Mouse (Mus musculus): ENCODE measurements around the gene Vdac2. TPM values are rescaled to one million over a fixed set of nuclear protein-coding genes. Genes with fewer than 3 reads are reported as not detected.

Gene Vdac2
- polyA plus RNA-seq, 2 experiments, result 80.9 to 126 TPM

DNA sequence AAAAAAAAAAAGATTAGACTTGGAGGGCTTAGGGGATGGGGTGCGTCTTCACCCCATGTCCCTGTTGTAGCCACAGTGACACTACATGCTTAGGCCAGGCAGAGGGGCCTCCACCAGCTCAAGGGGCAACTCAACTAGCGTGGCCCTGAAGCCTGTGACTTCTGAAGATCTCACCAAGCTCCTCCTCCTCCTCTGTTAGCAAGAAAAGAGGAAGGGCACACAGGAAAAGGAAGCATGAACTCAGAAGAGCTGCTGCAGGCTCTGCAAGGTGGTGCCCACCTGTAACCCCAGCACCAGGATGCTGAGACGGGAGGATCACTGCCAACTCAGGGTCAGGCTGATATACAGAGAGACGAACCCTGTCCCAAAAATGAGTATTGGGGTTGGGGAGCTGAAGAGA, 13.7 kb upstream of the Vdac2 start:
- DNase-seq (ENCODE audit: low read depth in 3 of 3, low spot score in 3 of 3) (no peak), ATAC-seq (ENCODE audit: insufficient read depth) (no peak)
- no peaks in the 10 kb centered on the region for H3K36me3 ChIP-seq (replicated peaks; ENCODE audit: control insufficient read depth, insufficient read depth, low read depth)
- WGBS (ENCODE audit: insufficient replicate concordance), result 56% methylated on average over 4 of the region's 4 CpGs
- H3K4me2 ChIP-seq (ENCODE audit: low read depth), result no peak overlapping the region
- no peak overlapping the region for H3K9ac ChIP-seq (replicated peaks)
- H3K27ac ChIP-seq, result no peak overlapping the region
- no peak for TF ChIP-seq EP300 (IDR thresholded peaks at IDR 0.05; ENCODE audit: low read depth)
- no peak for TF ChIP-seq CTCF (IDR thresholded peaks at IDR 0.05; ENCODE audit: low read depth)
- peaks cover 15 to 28% of the 10 kb centered on the region in 2 experiments for H3K4me1 ChIP-seq (replicated peaks; ENCODE audit: control insufficient read depth in 2 of 2, insufficient read depth in 2 of 2, low read length in 1 of 2)
- H3K4me3 ChIP-seq (ENCODE audit: insufficient read depth in 1 of 2, low read depth in 2 of 2, low read length in 2 of 2), result no peak overlapping the region
- no peaks in the 10 kb centered on the region for H3K27me3 ChIP-seq (ENCODE audit: control insufficient read depth, insufficient read depth, low read length)
- no peaks in the 10 kb centered on the region for H3K9me3 ChIP-seq (ENCODE audit: control insufficient read depth, low read length)

DNA sequence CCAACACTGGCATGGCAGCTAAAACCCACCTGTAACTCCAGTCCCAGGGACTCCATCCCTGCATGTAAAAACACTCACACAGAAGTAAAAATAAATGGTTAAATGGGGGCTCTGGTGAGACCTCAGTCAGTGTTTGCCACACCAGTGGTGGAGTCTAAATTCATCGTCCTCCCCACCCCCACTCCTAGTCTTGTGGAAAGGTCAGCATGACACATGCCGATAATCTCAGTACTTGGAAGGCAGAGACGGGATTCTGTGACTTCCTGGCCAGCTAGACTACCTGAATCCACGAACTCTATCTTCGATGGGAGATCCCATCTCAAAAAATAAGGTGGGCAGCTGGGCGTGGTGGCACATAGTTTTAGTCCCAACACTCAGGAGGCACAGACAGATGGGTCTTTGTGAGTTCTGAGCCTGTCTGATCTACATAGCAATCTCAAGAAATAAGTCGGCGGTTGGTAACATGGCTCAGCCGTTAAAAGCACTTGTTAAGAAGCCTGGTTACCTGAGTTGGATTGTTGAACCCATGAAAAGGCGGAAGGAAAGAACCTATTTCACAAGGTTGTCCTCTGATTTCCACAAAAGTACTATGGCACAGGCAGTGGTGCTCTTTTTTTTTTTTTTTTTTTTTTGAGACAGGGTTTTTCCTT, 13.2 kb upstream of the Vdac2 start:
- H3K9ac ChIP-seq (replicated peaks), result no peak overlapping the region
- H3K27ac ChIP-seq, result no peak overlapping the region
- H3K9me3 ChIP-seq (ENCODE audit: control insufficient read depth, low read length), result no peaks in the 10 kb centered on the region
- no peak for DNase-seq (ENCODE audit: low read depth in 3 of 3, low spot score in 3 of 3)
- H3K36me3 ChIP-seq (replicated peaks; ENCODE audit: control insufficient read depth, insufficient read depth, low read depth), result no peaks in the 10 kb centered on the region
- no peak overlapping the region for H3K4me3 ChIP-seq (ENCODE audit: insufficient read depth in 1 of 2, low read depth in 2 of 2, low read length in 2 of 2)
- no peak for TF ChIP-seq EP300 (IDR thresholded peaks at IDR 0.05; ENCODE audit: low read depth)
- TF ChIP-seq CTCF (IDR thresholded peaks at IDR 0.05; ENCODE audit: low read depth), result no peak
- H3K4me1 ChIP-seq (replicated peaks; ENCODE audit: control insufficient read depth in 2 of 2, insufficient read depth in 2 of 2, low read length in 1 of 2), result peaks cover 11 to 23% of the 10 kb centered on the region in 2 experiments
- no peak for ATAC-seq (ENCODE audit: insufficient read depth)
- WGBS (ENCODE audit: insufficient replicate concordance), result 57% methylated on average over 10 of the region's 10 CpGs
- no peak overlapping the region for H3K4me2 ChIP-seq (ENCODE audit: low read depth)
- no peaks in the 10 kb centered on the region for H3K27me3 ChIP-seq (ENCODE audit: control insufficient read depth, insufficient read depth, low read length)

DNA sequence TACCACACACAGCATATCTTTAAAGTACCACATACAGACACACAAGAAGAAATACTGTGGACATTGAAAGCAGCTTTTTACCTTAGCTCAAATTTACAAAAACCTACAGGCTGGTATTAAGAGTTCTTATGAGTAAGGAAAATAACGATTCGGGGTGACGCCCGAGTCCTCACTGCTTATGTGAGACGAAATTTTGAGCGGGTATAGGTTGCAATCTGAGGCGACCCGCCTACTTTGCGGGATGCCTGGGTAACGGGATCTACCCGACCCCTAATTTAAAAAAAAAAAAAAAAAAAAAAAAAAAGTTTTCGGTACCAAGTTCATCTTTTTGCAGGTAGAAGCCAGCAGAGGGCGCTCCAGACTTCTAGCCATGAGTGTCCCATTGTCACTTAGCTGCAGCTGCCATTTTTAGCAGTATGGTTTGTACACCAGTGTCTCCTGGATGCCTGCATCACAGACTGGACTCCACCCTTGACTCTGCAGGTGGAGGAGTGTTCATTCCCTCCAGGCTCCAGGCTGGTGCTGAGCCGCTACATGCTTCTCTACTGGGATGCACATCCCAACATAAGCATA, 12.4 kb upstream of the Vdac2 start:
- Histone ChIP-seq H3K27ac (no peak overlapping the region), H3K27me3 (ENCODE audit: control insufficient read depth, insufficient read depth, low read length) (no peaks in the 10 kb centered on the region), H3K9ac (replicated peaks) (peak overlapping the region; percentile 27; the same call in 1 of the 2 replicates), H3K4me2 (ENCODE audit: low read depth) (peak overlapping the region; percentile 39), H3K4me1 (replicated peaks; ENCODE audit: control insufficient read depth in 2 of 2, insufficient read depth in 2 of 2, low read length in 1 of 2) (peaks cover 10 to 16% of the 10 kb centered on the region in 2 experiments), H3K4me3 (ENCODE audit: insufficient read depth in 1 of 2, low read depth in 2 of 2, low read length in 2 of 2) (no peak overlapping the region), H3K36me3 (replicated peaks; ENCODE audit: control insufficient read depth, insufficient read depth, low read depth) (no peaks in the 10 kb centered on the region), H3K9me3 (ENCODE audit: control insufficient read depth, low read length) (no peaks in the 10 kb centered on the region)
- peak; percentile 65 for ATAC-seq (ENCODE audit: insufficient read depth)
- peak; percentile 85 for TF ChIP-seq CTCF (IDR thresholded peaks at IDR 0.05; ENCODE audit: low read depth)
- 0 out of 2 replicates have a peak, but pooled peaks have one; percentile 8 for TF ChIP-seq EP300 (IDR thresholded peaks at IDR 0.05; ENCODE audit: low read depth)
- 18% methylated on average over 14 of the region's 14 CpGs for WGBS (ENCODE audit: insufficient replicate concordance)
- DNase-seq (ENCODE audit: low read depth in 3 of 3, low spot score in 3 of 3), result peak; percentile 67 to 75 (median 71)

DNA sequence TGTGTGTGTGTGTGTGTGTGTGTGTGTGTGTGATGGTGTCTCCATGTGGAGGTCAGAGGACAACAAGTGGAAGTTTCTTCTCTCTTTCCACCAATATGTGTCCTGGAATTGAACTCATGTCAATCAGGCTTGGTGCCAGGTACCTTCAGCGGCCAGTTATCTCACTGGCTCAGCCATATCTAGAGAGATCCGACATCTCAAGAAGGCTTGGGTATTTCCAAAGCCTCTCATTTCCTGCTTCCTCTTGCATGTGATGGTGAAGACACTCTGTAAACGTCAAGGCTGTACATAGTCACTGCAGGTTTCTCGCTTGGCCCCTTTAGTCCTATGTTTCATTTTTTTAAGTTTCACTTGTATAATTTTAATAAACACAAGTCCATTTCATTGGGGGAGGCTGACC, 11.8 kb upstream of the Vdac2 start:
- H3K4me1 ChIP-seq (replicated peaks; ENCODE audit: control insufficient read depth in 2 of 2, insufficient read depth in 2 of 2, low read length in 1 of 2), result peaks cover 10 to 16% of the 10 kb centered on the region in 2 experiments
- H3K9ac ChIP-seq (replicated peaks), result peak overlapping the region; percentile 40; the same call in 1 of the 2 replicates
- H3K27me3 ChIP-seq (ENCODE audit: control insufficient read depth, insufficient read depth, low read length), result no peaks in the 10 kb centered on the region
- no peaks in the 10 kb centered on the region for H3K36me3 ChIP-seq (replicated peaks; ENCODE audit: control insufficient read depth, insufficient read depth, low read depth)
- H3K9me3 ChIP-seq (ENCODE audit: control insufficient read depth, low read length), result no peaks in the 10 kb centered on the region
- H3K27ac ChIP-seq, result peak overlapping the region; percentile 16
- peak overlapping the region; percentile 4; the same call in 1 of the 2 replicates for H3K4me2 ChIP-seq (ENCODE audit: low read depth)
- 27% methylated on average over 4 of the region's 4 CpGs for WGBS (ENCODE audit: insufficient replicate concordance)
- ATAC-seq (ENCODE audit: insufficient read depth) (peak; percentile 46), DNase-seq (ENCODE audit: low read depth in 3 of 3, low spot score in 3 of 3) (peak in 1 of 3 experiments; percentile 37)
- TF ChIP-seq EP300 (IDR thresholded peaks at IDR 0.05; ENCODE audit: low read depth) (no peak), CTCF (IDR thresholded peaks at IDR 0.05; ENCODE audit: low read depth) (no peak)
- H3K4me3 ChIP-seq (ENCODE audit: insufficient read depth in 1 of 2, low read depth in 2 of 2, low read length in 2 of 2), result no peak overlapping the region

DNA sequence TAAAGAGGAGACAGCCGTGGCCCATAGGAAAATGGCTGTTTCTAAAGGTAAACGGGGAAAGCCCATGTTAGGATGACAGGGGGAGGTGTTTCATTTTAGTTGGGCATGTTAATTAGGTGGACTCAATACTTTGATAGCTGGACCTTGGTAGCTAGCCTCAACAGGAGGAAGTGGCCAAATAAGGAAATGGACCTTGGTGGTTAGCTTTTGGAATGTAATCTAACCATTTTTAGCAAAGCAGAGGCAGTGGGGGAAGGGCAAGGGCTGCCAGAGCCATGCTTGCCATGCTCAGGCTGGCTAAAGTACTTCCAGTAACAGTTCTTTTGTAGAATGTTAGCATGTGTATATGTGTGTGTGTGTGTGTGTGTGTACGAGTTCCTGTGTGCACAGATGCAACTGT, 11.2 kb upstream of the Vdac2 start:
- no peak overlapping the region for H3K4me3 ChIP-seq (ENCODE audit: insufficient read depth in 1 of 2, low read depth in 2 of 2, low read length in 2 of 2)
- H3K27me3 ChIP-seq (ENCODE audit: control insufficient read depth, insufficient read depth, low read length), result no peaks in the 10 kb centered on the region
- H3K9ac ChIP-seq (replicated peaks), result no peak overlapping the region
- DNase-seq (ENCODE audit: low read depth in 3 of 3, low spot score in 3 of 3) (no peak), ATAC-seq (ENCODE audit: insufficient read depth) (no peak)
- H3K27ac ChIP-seq, result no peak overlapping the region
- H3K36me3 ChIP-seq (replicated peaks; ENCODE audit: control insufficient read depth, insufficient read depth, low read depth), result no peaks in the 10 kb centered on the region
- TF ChIP-seq CTCF (IDR thresholded peaks at IDR 0.05; ENCODE audit: low read depth) (no peak), EP300 (IDR thresholded peaks at IDR 0.05; ENCODE audit: low read depth) (no peak)
- no peaks in the 10 kb centered on the region for H3K9me3 ChIP-seq (ENCODE audit: control insufficient read depth, low read length)
- 46% methylated on average over 3 of the region's 3 CpGs for WGBS (ENCODE audit: insufficient replicate concordance)
- H3K4me1 ChIP-seq (replicated peaks; ENCODE audit: control insufficient read depth in 2 of 2, insufficient read depth in 2 of 2, low read length in 1 of 2), result peaks cover 10 to 13% of the 10 kb centered on the region in 2 experiments
- H3K4me2 ChIP-seq (ENCODE audit: low read depth), result no peak overlapping the region
